Mouse (Mus musculus): ENCODE data around the gene Papss2. TPM values are rescaled to one million over a fixed set of nuclear protein-coding genes. Genes with fewer than 3 reads are reported as not detected.

Papss2 gene
- polyA plus RNA-seq, 1 experiment from 2014 or later, result 29.3 TPM

GRCm38 (mm10) chr19:32616646-32617045 is 21.1 kb downstream of the Papss2 start:
- H3K4me1 ChIP-seq, result no peaks in the 10 kb centered on the region
- H3K4me2 ChIP-seq (replicated peaks), result no peak overlapping the region
- no peaks in the 10 kb centered on the region for H3K27me3 ChIP-seq
- no peak overlapping the region for H3K27ac ChIP-seq (replicated peaks)
- H3K36me3 ChIP-seq, result no peaks in the 10 kb centered on the region
- no peaks in the 10 kb centered on the region for H3K9me3 ChIP-seq (replicated peaks)
- H3K9ac ChIP-seq, result no peak overlapping the region
- no peak overlapping the region for H3K4me3 ChIP-seq (replicated peaks)
- no peak for ATAC-seq (ENCODE audit: insufficient number of reproducible peaks, low FRiP score, low TSS enrichment, low read depth)
- WGBS, result 87% methylated on average over 7 of the region's 7 CpGs

DNA sequence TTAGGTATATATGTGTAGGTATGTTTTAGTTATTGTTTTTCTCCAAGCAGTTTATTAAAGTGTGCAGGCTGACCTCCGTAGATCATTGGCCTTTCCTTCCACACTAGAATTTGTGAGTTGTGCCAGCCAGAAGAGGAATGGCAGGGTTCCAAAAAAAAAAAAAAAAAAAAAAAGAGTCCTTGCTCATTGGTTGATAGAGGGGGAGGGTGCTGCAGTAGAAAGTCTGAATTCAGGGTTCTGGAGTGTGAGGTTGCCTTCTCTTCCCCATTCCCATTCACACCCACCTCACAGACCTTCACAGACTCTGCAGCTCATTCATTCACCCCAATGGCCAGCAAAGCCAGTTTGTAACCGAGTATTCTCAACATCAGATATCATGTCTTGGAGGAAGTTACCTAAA is 24.1 kb downstream of the Papss2 start:
- no peaks in the 10 kb centered on the region for H3K36me3 ChIP-seq
- no peak for ATAC-seq (ENCODE audit: insufficient number of reproducible peaks, low FRiP score, low TSS enrichment, low read depth)
- no peaks in the 10 kb centered on the region for H3K27me3 ChIP-seq
- no peak overlapping the region for H3K4me2 ChIP-seq (replicated peaks)
- H3K4me3 ChIP-seq (replicated peaks), result no peak overlapping the region
- no peaks in the 10 kb centered on the region for H3K4me1 ChIP-seq
- H3K9me3 ChIP-seq (replicated peaks), result no peaks in the 10 kb centered on the region
- 84% methylated on average over 2 of the region's 2 CpGs for WGBS
- no peak overlapping the region for H3K27ac ChIP-seq (replicated peaks)
- no peak overlapping the region for H3K9ac ChIP-seq

DNA sequence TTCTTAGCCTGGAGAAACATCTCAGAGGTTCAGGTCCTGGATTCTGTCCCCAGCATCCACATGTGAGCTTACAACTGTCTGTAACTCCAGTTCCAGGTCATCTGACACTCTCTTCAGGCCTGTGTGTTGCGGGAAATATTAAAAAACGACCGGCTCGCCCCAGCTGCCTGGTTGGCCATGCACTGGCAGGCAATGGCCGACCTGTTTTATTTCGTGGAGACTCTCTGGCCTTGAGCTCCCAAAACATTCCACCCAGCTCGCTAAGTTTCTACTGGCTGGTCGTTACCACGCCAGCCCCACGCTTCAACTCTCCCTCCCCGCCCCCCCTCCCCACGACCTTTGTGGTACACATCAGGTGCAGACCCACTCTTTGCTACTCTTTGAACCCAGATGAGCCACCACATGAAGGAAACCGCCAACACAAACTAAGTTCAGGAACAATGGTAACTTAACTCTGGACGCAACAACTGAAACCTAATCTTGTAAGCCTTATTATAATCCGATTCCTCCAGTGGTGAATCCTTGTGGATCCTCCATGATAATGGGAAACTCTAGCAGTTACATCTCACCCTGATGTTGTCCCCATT is 25.4 kb downstream of the Papss2 start:
- Histone ChIP-seq H3K4me1 (no peaks in the 10 kb centered on the region), H3K9me3 (replicated peaks) (no peaks in the 10 kb centered on the region), H3K4me2 (replicated peaks) (no peak overlapping the region), H3K36me3 (no peaks in the 10 kb centered on the region), H3K27ac (replicated peaks) (no peak overlapping the region), H3K27me3 (no peaks in the 10 kb centered on the region), H3K9ac (no peak overlapping the region), H3K4me3 (replicated peaks) (no peak overlapping the region)
- no peak for ATAC-seq (ENCODE audit: insufficient number of reproducible peaks, low FRiP score, low TSS enrichment, low read depth)
- 77% methylated on average over 15 of the region's 15 CpGs for WGBS

DNA sequence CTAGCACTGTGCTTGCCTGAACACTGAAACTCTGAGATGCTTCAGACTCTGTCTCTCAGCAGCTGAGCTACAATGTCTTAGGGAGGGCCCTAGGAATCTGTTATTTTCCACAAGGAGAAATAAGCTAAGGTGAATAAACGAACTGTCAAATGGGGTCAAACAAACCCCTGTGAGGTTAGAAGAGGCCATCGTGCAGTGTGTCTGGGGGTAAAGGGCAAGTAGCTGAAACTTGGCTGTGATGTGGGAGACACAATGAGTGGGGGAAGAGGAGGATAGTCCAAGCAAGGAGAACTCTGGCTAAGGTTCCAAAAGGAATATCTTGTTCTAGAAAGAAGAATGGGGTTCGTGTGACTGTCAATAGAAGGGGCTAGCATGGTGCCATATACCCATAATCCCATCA is 26.6 kb downstream of the Papss2 start:
- Histone ChIP-seq H3K4me3 (replicated peaks) (no peak overlapping the region), H3K4me2 (replicated peaks) (no peak overlapping the region), H3K9me3 (replicated peaks) (no peaks in the 10 kb centered on the region), H3K27me3 (no peaks in the 10 kb centered on the region), H3K27ac (replicated peaks) (no peak overlapping the region), H3K9ac (no peak overlapping the region), H3K4me1 (no peaks in the 10 kb centered on the region), H3K36me3 (no peaks in the 10 kb centered on the region)
- WGBS, result 77% methylated on average over 3 of the region's 3 CpGs
- ATAC-seq (ENCODE audit: insufficient number of reproducible peaks, low FRiP score, low TSS enrichment, low read depth), result no peak

GRCm38 (mm10) chr19:32626768-32627331 is 31.3 kb downstream of the Papss2 start:
- Histone ChIP-seq H3K4me2 (replicated peaks) (no peak overlapping the region), H3K4me3 (replicated peaks) (no peak overlapping the region), H3K27ac (replicated peaks) (no peak overlapping the region), H3K9ac (no peak overlapping the region), H3K4me1 (no peaks in the 10 kb centered on the region), H3K9me3 (replicated peaks) (no peaks in the 10 kb centered on the region), H3K36me3 (no peaks in the 10 kb centered on the region), H3K27me3 (no peaks in the 10 kb centered on the region)
- ATAC-seq (ENCODE audit: insufficient number of reproducible peaks, low FRiP score, low TSS enrichment, low read depth), result no peak; the same call in 1 of the 2 replicates
- WGBS, result 52% methylated on average over 13 of the region's 13 CpGs

DNA sequence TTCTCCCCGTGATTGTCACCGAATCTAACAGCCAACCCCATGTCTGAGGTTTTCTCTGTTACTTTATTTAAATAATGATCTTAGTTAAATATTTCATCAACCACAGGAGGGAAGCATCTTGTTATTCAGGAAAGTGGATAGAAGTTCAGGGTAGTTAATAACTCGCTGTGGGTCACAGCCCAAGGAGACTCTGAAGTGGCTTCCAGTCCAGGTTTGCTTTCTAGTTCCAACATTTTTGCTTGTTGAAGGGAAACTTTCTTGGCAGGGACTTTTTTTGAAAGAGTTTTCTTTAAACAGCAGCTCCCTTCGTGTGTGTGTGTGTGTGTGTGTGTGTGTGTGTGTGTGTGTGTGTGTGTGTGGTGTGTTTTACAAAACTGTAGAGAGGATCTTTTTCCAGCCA is 32.0 kb downstream of the Papss2 start:
- no peak overlapping the region for H3K9ac ChIP-seq
- H3K4me1 ChIP-seq, result no peaks in the 10 kb centered on the region
- no peaks in the 10 kb centered on the region for H3K9me3 ChIP-seq (replicated peaks)
- WGBS, result 61% methylated on average over 4 of the region's 4 CpGs
- H3K4me3 ChIP-seq (replicated peaks), result no peak overlapping the region
- H3K27me3 ChIP-seq, result no peaks in the 10 kb centered on the region
- no peaks in the 10 kb centered on the region for H3K36me3 ChIP-seq
- no peak overlapping the region for H3K27ac ChIP-seq (replicated peaks)
- ATAC-seq (ENCODE audit: insufficient number of reproducible peaks, low FRiP score, low TSS enrichment, low read depth), result no peak
- no peak overlapping the region for H3K4me2 ChIP-seq (replicated peaks)

- no peak for ATAC-seq (ENCODE audit: insufficient number of reproducible peaks, low FRiP score, low TSS enrichment, low read depth)
- H3K4me3 ChIP-seq (replicated peaks), result no peak overlapping the region
- H3K36me3 ChIP-seq, result no peaks in the 10 kb centered on the region
- H3K4me1 ChIP-seq, result no peaks in the 10 kb centered on the region
- H3K27me3 ChIP-seq, result no peaks in the 10 kb centered on the region
- no peak overlapping the region for H3K4me2 ChIP-seq (replicated peaks)
- 76% methylated on average over 7 of the region's 7 CpGs for WGBS
- H3K9ac ChIP-seq, result no peak overlapping the region
- H3K9me3 ChIP-seq (replicated peaks), result no peaks in the 10 kb centered on the region
- no peak overlapping the region for H3K27ac ChIP-seq (replicated peaks)
Observed at GRCm38 (mm10) chr19:32628572-32629132, 33.1 kb downstream of the Papss2 start.

DNA sequence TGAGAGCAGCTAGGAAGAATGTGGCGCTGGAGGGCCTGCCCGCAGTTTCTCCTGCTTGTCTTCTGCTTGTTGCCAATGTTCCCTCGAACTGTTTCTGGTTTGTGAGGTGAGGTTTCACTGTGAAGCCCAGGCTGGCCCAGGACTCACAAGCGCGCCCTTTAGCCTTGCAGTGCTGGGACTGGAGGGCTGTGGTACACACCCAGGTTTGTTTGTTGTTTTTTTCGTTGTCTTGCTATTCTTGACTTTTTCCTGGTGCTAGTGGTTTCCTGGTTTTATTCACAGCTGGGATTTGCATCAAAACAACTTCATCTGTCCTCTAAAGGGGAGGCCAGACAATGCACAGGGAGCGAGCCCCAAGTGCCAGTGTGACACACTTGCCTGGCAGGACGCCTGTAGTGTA is 39.3 kb downstream of the Papss2 start:
- Histone ChIP-seq H3K36me3 (0 out of 2 replicates have a peak, but pooled peaks cover 5% of the 10 kb centered on the region), H3K9ac (no peak overlapping the region), H3K27me3 (no peaks in the 10 kb centered on the region), H3K9me3 (replicated peaks) (no peaks in the 10 kb centered on the region), H3K27ac (replicated peaks) (no peak overlapping the region), H3K4me1 (peaks cover 3% of the 10 kb centered on the region; the same call in 1 of the 2 replicates), H3K4me3 (replicated peaks) (no peak overlapping the region), H3K4me2 (replicated peaks) (no peak overlapping the region)
- 68% methylated on average over 8 of the region's 8 CpGs for WGBS
- ATAC-seq (ENCODE audit: insufficient number of reproducible peaks, low FRiP score, low TSS enrichment, low read depth), result no peak

DNA sequence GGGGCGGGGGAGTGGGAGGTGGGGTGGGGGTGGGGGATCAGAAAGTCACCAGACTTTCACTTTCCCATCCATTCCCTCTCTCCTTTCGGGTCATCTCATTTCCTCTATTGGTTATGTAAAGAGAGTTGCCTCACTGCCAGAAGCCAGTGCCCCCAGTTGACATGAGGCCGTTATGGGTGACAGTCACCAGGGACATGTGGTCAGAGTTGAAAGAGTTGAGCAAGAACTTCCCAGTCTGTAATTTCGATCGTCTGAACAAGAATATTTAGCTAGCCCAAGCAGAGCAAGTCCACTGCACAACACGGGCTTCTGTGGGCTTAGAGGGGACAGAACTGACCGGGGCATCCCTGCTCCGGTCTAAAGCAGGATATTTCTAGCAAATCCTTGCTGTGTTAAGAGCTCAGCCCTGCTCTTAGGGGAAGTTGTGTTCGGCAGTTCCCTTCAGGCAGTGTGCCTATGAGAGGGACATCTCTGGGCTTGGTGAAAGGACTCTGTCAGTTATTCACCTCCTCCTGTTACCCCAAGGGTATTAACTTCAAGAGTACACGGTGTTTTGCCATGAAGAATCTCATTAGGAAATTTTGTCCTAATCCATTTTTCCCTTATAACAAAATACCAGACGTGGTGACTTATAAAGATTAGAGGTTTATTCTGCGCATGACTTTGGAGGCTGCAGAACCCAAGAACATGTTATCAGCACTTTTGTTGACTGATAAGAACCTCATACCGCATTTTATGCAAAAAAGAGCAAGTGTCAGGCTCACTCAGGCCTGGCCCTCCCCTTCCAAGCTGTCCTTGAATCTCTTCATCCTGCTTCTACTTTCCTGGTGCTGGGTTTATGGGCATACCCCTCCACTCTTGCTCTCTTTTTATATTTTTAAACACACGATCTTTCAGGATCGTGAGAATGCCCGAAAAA is 42.0 kb downstream of the Papss2 start:
- peaks cover 3% of the 10 kb centered on the region; the same call in 1 of the 2 replicates for H3K4me1 ChIP-seq
- no peaks in the 10 kb centered on the region for H3K27me3 ChIP-seq
- H3K27ac ChIP-seq (replicated peaks), result no peak overlapping the region
- 55% methylated on average over 16 of the region's 16 CpGs for WGBS
- no peaks in the 10 kb centered on the region for H3K9me3 ChIP-seq (replicated peaks)
- H3K4me2 ChIP-seq (replicated peaks), result no peak overlapping the region
- no peak overlapping the region for H3K4me3 ChIP-seq (replicated peaks)
- no peak for ATAC-seq (ENCODE audit: insufficient number of reproducible peaks, low FRiP score, low TSS enrichment, low read depth)
- H3K9ac ChIP-seq, result no peak overlapping the region
- H3K36me3 ChIP-seq, result peaks cover 7% of the 10 kb centered on the region; the same call in 1 of the 2 replicates

- H3K4me2 ChIP-seq (replicated peaks), result no peak overlapping the region
- H3K4me3 ChIP-seq (replicated peaks), result no peak overlapping the region
- 35% methylated on average over 13 of the region's 13 CpGs for WGBS
- H3K9ac ChIP-seq, result no peak overlapping the region
- H3K36me3 ChIP-seq, result peaks cover 7% of the 10 kb centered on the region; the same call in 1 of the 2 replicates
- H3K27ac ChIP-seq (replicated peaks), result no peak overlapping the region
- ATAC-seq (ENCODE audit: insufficient number of reproducible peaks, low FRiP score, low TSS enrichment, low read depth), result no peak
- no peaks in the 10 kb centered on the region for H3K27me3 ChIP-seq
- H3K4me1 ChIP-seq, result peaks cover 3% of the 10 kb centered on the region; the same call in 1 of the 2 replicates
- no peaks in the 10 kb centered on the region; the same call in 1 of the 2 replicates for H3K9me3 ChIP-seq (replicated peaks)
Observed at GRCm38 (mm10) chr19:32638276-32638903, 42.8 kb downstream of the Papss2 start.

DNA sequence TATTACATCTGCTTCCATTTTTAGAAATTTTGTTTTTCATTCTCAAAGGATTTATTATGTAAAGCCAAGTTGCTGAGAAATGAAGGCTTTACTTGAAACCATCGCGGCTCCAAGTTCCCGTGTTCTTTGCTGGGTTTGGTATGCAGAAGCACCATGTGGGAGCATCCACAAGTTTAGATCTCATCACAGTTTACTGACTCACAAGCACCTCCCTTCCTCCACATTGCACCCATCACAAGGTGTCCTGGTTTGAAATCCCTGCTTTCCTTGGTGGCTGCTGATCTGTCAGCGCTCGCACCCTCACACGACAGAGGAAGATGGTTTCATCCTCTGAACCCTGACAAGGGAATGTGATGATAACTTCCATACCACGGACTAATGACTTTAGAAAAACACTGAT is 45.9 kb downstream of the Papss2 start:
- Histone ChIP-seq H3K9me3 (replicated peaks) (no peaks in the 10 kb centered on the region; the same call in 1 of the 2 replicates), H3K27me3 (no peaks in the 10 kb centered on the region), H3K4me2 (replicated peaks) (no peak overlapping the region), H3K4me1 (peaks cover 3% of the 10 kb centered on the region; the same call in 1 of the 2 replicates), H3K36me3 (peaks cover 11% of the 10 kb centered on the region; the same call in 1 of the 2 replicates), H3K4me3 (replicated peaks) (no peak overlapping the region), H3K27ac (replicated peaks) (no peak overlapping the region), H3K9ac (no peak overlapping the region)
- ATAC-seq (ENCODE audit: insufficient number of reproducible peaks, low FRiP score, low TSS enrichment, low read depth), result no peak
- WGBS, result 76% methylated on average over 7 of the region's 7 CpGs

Measured in embryonic facial prominence, embryonic 15.5 days (tissue).